Mouse (Mus musculus): ENCODE measurements around the gene Amdhd2.
A peak's percentile ranks its signal among the peaks of the same experiment; 100 is the strongest.

Gene Amdhd2

GRCm38 (mm10) chr17:24197032-24197824 lies 33.7 kb upstream of the Amdhd2 start:
- DNase-seq, result peak; percentile 64

GRCm38 (mm10) chr17:24195349-24195748 lies 31.8 kb upstream of the Amdhd2 start:
- DNase-seq, result no peak

GRCm38 (mm10) chr17:24193769-24194168 lies 30.2 kb upstream of the Amdhd2 start:
- no peak for DNase-seq

DNA sequence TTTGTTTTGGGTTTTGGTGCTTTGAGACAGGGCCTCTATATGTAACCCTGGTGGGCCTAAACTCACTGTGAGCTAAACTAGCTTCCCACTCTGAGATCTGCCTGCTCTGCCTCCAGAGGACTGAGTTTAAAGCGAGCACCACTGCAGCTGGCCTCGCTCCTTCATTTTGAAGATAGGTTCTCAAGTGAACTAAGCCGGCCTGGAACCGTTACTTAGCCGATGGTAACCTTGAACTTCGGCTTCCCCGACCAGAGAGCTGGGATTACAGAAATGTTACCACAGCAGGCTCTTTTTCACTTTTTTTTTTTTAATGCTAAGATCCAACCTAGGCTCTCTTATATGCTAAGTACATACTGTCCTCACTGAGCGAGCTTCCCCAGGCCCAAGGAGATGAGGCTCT lies 29.7 kb upstream of the Amdhd2 start:
- no peak for DNase-seq

DNA sequence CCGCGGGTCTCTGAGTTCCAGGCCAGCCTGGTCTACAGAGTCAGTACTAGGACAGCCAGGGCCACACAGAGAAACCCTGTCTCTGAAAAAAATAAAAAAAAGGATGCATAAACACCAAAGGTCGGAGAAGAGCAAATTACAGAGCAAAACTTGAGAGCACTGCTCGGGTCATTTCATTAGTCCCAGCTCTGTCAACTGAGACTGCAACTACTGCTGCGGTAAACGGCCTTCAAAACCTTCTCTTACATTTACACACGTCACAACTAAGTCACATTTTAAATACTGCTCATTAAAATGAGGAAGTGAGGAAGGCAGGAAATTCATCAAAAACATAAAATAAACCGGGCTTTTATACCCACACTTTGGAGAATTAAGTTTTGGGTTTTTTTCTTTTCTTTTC lies 29.3 kb upstream of the Amdhd2 start:
- no peak for DNase-seq

GRCm38 (mm10) chr17:24191481-24191880 lies 27.9 kb upstream of the Amdhd2 start:
- DNase-seq, result no peak

GRCm38 (mm10) chr17:24190934-24191333 lies 27.4 kb upstream of the Amdhd2 start:
- no peak for DNase-seq

GRCm38 (mm10) chr17:24174259-24174658 lies 10.7 kb upstream of the Amdhd2 start:
- no peak for DNase-seq

DNA sequence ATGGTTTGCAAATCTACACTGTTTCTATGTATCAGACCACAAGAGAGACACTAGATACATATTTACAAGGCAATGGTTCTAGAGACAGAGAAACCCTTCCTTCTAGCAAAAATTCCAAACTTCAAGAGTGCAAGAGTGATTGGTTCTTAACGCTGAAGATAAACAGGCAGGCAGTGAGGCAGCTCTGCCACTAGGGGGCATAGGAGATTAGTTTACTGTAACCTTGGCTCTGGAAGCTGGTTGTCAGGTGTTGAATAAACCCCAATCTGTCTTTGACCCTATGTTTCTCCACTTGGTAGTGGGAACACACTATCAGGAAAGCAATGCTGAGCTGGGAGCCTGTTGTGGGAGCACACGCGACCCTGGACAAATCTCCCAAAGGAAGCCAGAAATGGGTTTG lies 9.9 kb upstream of the Amdhd2 start:
- peak; percentile 73 for DNase-seq

DNA sequence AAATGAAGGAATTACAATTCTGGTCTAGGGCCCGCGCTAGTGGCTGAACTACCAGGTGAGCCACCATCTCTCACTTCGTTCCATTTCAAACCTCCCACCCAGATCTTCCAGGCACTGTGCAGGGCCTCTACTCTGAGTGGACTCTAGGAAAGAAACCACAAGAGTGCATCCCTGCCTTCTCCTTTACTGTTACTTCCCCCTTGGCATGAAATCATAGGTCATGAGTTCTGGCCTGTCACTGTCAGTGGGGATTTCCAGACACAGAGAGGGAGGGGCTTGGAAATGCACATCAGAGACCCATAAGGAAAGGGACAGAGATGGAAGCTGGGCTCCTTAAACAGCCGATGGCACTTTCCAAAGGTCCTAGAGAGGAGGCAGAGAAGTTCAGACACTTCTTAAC lies 8.2 kb upstream of the Amdhd2 start:
- no peak for DNase-seq

- no peak for DNase-seq
Observed at GRCm38 (mm10) chr17:24170729-24171128, 7.2 kb upstream of the Amdhd2 start.

- no peak for DNase-seq
Observed at GRCm38 (mm10) chr17:24170125-24170524, 6.6 kb upstream of the Amdhd2 start.

DNA sequence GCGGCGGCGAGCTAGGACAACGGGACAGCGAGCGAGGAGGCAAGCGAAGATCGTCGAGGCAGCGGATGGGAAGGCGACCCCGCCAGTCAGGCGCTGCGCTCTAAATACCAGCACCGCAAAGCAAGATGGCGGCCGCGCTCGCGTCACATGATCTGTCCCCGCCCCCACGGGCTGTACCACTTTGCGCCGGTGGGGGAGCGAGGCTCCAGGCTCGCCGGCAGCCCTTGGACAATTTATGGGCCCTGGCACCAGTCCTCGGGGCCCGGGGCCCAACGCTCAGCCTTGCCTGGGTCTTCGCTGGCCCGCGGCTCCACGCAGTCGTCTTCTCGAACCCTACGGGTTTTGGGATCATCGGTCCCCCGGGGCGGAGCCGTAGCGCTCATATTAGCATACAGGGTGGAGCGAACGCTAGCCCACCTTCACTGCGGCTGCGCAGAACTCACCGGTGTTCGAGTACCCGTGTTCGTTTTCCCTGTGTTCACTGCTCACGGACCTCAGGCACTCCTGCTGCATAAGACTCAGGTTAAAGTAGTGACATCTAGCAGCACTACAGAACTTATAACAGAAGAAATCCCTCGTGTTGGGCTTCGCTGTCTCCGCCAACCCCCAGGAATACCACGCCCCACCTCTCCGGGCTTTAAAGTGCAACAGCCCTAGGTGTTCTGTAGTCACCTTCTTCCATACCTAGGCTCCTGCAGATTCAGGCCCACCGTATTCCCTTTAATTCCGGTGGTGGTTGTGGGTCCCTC lies 5.9 kb upstream of the Amdhd2 start, which contains the start of gene Atp6v0c:
Gene Atp6v0c, minus strand, starts transcription at position 386 of the 749 bp plus-strand sequence.
- DNase-seq, result peak; percentile 97

DNA sequence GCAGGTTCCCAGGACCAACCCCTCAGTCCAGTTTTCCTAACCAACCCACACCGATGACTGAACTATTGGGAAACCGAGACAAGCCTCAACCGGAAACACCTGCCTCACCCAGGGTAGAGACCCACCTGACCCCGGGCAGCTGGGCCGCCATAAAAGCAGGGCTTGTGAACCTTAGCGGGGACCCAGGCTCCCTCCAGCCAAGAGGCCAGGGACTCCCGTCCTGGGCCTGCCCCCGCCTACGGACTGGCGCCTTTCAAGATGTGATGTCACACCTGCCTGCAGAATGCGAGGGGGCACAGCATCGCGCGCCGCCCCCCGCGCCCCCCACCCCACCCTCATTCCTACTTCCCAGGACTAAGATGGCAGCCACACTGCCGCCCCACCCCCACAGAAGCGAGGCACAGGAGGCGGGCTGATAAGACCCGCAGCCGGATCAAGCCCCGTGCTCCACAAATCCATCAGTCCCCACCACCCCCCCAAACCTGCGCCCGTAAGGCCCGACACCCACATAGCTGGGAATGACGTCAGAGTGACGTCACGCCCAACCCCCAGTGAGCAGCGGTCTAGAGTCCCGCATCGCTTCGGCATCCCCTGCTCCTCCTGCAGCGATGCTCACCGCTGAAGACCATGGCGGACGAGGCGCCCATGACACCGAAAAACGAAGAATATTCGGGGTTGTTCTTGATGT lies 5.2 kb upstream of the Amdhd2 start:
- peak; percentile 85 for DNase-seq

DNA sequence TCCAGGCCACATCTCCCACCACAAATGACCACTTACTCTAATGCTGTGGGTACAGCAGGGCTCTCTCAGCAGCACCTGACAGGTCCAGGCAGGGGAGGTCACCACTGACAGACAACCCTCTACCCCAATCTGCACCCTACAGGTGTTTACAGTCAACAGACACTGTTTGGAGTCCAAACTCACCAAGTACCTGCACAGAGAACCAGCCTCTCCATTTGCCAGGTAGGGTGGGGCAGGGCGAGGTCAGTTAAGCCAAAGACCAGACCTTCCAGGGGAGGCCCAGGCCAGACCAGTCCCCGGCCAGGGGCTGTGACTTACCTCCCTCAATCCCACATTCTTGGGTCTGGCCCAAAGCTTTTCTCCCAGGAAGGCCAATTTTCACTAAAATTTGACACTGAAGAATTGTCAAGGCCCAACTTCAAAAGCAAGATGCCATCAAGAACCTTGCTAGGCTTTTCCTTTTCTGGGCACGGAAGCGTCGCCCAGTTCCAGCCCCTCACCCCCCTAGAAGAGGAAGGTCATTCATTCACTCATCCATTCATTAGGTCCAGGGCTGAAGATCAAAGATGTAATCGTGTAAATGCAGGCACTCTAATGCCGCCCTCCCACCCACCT lies 4.4 kb upstream of the Amdhd2 start:
- peak; percentile 56 for DNase-seq

DNA sequence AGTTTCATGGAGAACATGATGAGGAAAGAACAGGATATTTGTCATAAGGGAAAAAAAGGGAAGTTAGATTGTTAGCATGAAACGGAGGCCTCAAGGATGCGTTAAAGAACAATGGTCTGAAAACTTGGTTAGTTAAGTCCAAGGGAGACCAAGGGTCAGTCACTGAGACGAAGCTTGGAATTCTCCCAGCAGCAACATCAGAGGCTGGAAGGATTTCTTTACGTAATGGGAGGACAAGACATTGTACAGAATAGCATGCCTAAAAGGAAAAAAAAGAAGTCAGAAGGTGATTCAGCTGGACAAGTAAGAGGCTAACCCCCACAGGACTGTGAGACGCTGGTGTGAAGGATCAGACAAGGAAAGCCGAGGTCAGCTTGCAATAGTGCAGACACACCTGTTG lies 3.6 kb upstream of the Amdhd2 start:
- no peak for DNase-seq

DNA sequence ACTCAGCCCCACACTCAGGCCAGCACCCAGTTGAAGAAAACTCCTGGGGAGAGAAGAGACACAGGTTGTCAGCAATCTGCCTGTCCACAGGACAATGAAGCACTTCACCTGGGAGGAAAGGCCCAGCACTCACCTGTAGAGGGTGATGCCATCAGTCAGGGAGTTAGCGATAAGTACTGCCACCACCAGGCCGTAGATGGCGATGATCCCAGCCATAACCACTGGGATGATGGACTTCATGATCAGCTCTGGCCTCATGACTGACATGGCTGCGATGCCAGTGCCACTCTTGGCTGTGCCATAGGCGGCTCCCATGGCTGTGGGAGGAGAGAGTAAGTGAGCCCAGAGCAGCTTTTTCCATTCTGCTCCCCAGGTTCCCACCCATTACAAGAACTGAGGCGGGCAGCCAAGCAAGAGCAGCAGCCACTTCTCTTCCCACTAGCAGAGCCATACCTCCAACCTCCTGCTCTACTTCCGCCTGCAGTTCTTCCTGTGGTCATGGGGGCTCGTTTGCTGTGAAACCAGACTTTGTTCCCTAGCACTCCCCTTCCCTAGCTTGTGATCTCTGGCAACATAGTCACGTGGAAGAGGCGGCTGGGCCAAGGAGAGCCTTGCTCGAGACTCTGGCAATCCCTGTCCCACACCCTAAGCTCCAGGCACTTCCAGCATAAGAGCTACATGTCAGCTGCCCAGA lies 1.1 kb upstream of the Amdhd2 start:
- DNase-seq, result no peak

DNA sequence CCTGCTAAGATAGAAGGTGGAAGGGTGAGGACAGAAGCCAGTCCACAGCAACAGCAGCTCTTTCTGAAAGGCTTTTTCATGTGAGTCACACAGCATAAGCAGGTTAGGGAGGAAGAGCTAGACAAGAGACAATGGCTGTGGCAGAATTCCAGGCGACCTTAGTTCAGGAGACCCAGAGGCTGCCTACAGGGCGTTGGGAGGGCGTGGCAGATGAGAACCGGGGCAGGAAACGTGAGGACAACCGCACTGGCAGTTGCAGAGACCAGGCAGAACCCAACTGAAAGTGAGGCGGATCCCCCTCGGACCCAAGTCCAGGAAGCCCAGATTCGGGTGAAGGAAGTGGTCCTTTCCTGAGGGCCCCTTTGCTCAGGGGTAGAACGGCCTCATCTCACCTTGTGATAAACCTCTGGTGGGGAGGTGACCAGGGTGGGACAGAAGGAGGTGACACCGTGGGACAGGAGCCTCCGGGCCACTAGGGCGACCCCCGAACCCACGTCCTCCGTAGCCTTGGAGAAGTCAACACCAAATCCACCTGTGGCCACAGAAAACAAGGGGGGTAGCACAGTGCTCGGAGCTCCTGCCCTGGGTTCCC lies 886 bp downstream of the Amdhd2 start:
- DNase-seq, result peak; percentile 62

DNA sequence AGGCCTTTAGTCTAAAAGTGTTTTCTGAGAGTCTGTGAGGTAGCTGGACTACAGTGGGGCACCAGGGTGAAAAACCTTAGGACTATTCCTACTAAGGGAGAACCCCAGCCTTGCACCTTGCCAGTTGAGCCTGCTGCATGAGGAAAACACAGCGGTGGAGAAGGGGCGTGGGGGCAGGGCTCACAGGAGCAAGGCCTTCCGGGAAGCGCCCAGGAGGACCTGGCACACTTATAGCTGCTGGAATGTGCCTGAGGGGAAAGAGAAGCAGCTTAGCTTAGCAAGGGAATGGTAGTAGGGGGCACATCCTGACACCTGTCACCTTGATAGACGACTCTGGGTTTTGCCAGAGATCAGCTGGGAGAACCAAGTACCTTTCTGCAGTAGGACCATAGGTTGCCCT lies 2.1 kb downstream of the Amdhd2 start:
- no peak for DNase-seq

- no peak for DNase-seq
Observed at GRCm38 (mm10) chr17:24157526-24157925, 6.0 kb downstream of the Amdhd2 start.

- DNase-seq, result no peak
Observed at GRCm38 (mm10) chr17:24157121-24157520, 6.4 kb downstream of the Amdhd2 start.

GRCm38 (mm10) chr17:24156394-24156793 lies 7.2 kb downstream of the Amdhd2 start:
- no peak for DNase-seq
